Mouse (Mus musculus) layer of hippocampus, postnatal 36 days (tissue): ENCODE results near the gene C1qtnf5. TPM values are rescaled to one million over a fixed set of nuclear protein-coding genes. Genes with fewer than 3 reads are reported as not detected.

Source experiments
- DNase-seq, 2 experiments: peaks; one replicate each; pipeline ENCODE4 v3.0.0; 2022
- total RNA-seq, 2 experiments: library from RNA; stranded (reverse); gene quantifications; 2 replicates each; pipeline ENCODE4 v1.2.3; 2021

C1qtnf5 gene
- total RNA-seq, 2 experiments from 2014 or later = 17.0 to 17.6 TPM

- DNase-seq = no peak
Measured at GRCm38 (mm10) chr9:44079997-44080780, 26.9 kb upstream of the C1qtnf5 start.

- DNase-seq = peak in 1 of 2 experiments; percentile 52
Measured at GRCm38 (mm10) chr9:44080953-44081352, 26.1 kb upstream of the C1qtnf5 start.

- DNase-seq = no peak
Measured at GRCm38 (mm10) chr9:44081581-44081980, 25.5 kb upstream of the C1qtnf5 start.

- DNase-seq = no peak
Measured at GRCm38 (mm10) chr9:44082266-44082665, 24.8 kb upstream of the C1qtnf5 start.

GRCm38 (mm10) chr9:44083392-44084121, 23.5 kb upstream of the C1qtnf5 start:
- DNase-seq = peak in 1 of 2 experiments; percentile 62

GRCm38 (mm10) chr9:44084236-44084635, 22.8 kb upstream of the C1qtnf5 start:
- no peak for DNase-seq

GRCm38 (mm10) chr9:44084659-44085229, 22.3 kb upstream of the C1qtnf5 start:
- DNase-seq = peak; percentile 91 to 92

- no peak for DNase-seq
Measured at GRCm38 (mm10) chr9:44085276-44085675, 21.8 kb upstream of the C1qtnf5 start.

- peak; percentile 76 to 79 for DNase-seq
Measured at GRCm38 (mm10) chr9:44085741-44086665, 21.0 kb upstream of the C1qtnf5 start.

- no peak for DNase-seq
Measured at GRCm38 (mm10) chr9:44086960-44087359, 20.1 kb upstream of the C1qtnf5 start.

- peak in 1 of 2 experiments; percentile 59 for DNase-seq
Measured at GRCm38 (mm10) chr9:44087761-44088455, 19.1 kb upstream of the C1qtnf5 start.

- no peak for DNase-seq
Measured at GRCm38 (mm10) chr9:44088877-44089608, 18.0 kb upstream of the C1qtnf5 start.

- DNase-seq = peak; percentile 79 to 81
Measured at GRCm38 (mm10) chr9:44093612-44094503, 13.2 kb upstream of the C1qtnf5 start.

- no peak for DNase-seq
Measured at GRCm38 (mm10) chr9:44094737-44095136, 12.3 kb upstream of the C1qtnf5 start.

GRCm38 (mm10) chr9:44095781-44096180, 11.3 kb upstream of the C1qtnf5 start:
- no peak for DNase-seq

GRCm38 (mm10) chr9:44096536-44096935, 10.5 kb upstream of the C1qtnf5 start:
- peak; percentile 57 to 70 for DNase-seq

- DNase-seq = no peak
Measured at GRCm38 (mm10) chr9:44101490-44101889, 5.6 kb upstream of the C1qtnf5 start, which contains the start of gene Mfrp. Gene Mfrp, plus strand, starts transcription at chr9:44101729.

- no peak for DNase-seq
Measured at GRCm38 (mm10) chr9:44104881-44105280, 2.2 kb upstream of the C1qtnf5 start.

- DNase-seq = no peak
Measured at GRCm38 (mm10) chr9:44105781-44106180, 1.3 kb upstream of the C1qtnf5 start.

GRCm38 (mm10) chr9:44106182-44106581, 863 bp upstream of the C1qtnf5 start:
- DNase-seq = no peak
